Mouse (Mus musculus): ENCODE measurements around the gene Map3k20.

Map3k20 gene

DNA sequence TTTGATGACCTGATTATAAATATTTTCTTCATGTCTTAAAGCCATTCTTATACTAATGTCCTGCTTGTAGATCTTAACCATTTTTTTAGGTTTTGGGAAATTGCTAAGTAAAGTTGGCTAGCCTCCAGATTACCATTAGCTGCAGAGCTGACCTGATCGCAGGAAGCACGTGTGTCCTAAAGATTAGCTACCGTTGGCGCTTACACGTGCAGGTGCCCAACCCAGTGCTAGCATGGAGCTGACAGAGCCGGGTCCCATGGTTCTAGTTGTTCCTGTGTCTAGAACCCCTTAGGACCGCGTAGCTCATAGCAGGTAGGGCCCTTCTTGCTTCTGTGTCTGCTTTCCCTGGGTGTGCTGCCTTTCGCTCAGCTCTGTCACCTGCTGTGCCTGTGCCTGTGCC, 194.4 kb downstream of the Map3k20 start:
- no peak for DNase-seq (ENCODE audit: low spot score in 2 of 2)

DNA sequence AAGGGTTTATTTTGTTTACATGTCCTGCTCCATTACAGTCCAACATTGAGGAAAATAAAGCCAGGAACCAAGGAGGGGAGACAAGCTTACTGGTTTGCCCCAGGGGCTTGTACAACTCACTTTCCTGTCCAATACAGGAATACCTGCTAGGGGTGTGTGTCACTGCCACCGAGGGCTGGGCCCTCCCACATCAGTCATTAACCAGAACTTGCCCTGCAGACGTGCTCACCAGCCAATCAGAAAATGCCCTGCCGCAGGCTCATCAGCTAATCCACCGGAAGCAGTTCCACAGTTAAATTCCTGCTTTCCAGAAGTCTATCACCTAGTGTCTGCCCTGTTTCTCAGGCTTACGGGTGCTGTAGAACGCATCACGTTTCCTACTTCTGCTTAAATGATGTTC, 206.2 kb downstream of the Map3k20 start:
- DNase-seq (ENCODE audit: low spot score in 2 of 2), result no peak
